Mouse (Mus musculus): ENCODE results near the gene Ccer2. TPM values are rescaled to one million over a fixed set of nuclear protein-coding genes. Genes with fewer than 3 reads are reported as not detected.

Gene Ccer2
- polyA plus RNA-seq, 2 experiments from 2014 or later = not detected

DNA sequence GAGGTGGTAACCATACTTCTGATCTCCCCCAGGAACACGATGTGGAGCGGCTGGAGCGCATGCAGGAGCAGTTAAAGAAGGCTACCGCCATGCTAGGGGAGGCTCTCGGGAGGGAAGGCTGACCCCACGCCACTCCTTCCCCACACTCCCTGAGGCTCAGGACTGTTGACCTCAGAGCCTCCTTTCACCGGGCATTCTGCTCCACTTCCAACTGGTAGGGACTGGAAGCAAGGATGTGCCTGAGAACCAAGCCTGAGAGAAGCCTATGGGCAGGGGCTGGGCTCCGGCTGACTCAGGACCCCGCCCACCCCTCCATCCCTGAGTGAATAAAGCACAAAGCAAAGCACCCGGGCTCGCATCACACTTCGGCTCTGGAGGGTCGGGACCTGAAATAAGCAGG lies 2.6 kb downstream of the Ccer2 start:
- ATAC-seq = no peak

DNA sequence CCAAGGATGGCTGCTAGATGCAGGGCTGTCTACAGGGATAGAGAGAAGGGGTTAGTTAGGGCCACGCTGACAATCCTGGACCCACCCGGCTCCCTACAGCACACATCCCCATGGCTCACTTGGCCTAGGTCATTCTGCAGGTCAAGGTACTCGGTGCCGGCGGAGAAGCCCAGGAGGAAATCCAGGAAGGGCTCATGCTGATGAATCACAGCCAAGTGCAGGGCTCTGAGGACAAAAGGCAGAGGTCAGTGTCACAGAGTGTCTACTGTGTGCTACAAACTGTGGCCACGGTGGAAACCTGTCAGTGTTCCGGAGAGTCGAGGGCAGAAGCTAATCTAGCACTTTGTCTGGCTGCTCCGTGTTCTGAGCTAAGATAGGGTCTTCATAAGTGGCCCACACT lies 5.9 kb downstream of the Ccer2 start:
- ATAC-seq = no peak

DNA sequence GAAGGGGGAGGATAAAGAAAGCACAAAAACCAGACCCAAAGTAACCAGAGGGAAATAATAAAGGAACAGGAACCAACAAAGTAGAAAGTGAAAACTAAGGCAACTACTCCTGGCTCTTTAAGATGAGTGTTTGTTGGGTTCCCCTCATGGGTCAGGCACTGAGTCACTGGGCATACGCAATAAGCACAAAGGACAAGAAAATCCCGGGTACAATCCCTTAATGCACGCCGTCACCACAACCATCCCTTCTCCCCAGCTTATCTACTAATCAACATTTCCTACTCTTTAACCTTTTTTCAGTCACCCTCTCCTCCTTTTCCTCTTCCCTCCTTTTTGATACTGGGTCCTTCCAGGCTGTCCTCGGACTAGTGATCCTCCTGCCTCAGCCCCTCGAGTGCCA lies 9.2 kb downstream of the Ccer2 start:
- ATAC-seq = no peak

DNA sequence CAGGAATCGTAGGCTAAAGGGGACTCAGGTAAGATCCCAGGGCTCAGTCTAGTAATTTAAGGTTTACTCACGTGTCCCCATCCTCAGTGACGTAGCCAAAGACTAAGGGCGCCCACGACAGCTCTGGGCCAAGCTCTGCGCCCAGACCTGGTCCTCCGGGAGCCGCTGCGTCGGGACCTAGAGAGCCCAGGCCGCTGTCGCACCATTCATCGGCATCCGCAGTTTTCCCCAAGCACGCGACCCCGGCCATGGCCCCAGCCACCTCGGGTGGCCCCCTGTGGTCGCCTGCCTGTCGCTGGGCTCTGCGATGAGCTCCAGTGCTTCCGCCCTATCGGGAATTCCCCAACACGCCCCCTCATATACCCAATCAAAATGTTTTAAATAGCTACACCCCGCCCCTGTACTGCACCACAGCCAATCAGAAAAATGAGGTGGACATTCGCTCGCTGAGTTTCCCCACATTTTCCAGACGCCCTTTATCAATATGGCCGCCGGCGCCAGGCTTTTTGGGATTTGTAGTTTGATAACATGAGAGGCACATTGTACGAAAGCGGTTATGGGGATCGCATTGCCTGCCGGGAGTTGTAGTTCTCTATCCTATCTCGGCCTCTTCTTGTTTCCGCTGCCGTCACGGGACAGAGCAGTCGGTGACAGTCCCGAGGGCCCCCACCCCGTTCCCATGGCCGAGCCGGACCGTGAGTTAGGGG lies 10.4 kb downstream of the Ccer2 start, which contains the start of gene Sirt2:
TSS of gene Sirt2 (plus strand) at position 563 of the 707 bp plus-strand sequence.
- ATAC-seq = peak; percentile 95

DNA sequence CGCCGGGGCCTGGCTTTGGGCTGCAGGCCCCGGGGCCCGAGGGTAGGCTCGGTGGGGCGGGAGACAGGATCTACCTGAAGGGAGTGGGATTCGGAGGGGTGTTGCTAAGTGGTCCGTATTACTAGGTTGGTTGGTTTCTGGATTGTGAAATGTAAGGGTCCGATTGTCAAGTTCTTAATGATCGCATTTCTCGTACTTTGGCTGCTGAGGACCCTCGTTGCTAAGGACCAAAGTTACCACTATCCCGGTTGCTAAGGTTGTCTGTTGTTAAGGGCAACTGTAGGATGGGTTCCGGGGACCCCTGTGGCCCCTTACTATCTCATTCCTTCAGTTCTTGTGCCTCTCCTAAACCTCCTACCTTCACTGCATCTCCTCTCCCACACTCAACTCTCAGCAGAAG lies 10.9 kb downstream of the Ccer2 start:
- no peak for ATAC-seq

DNA sequence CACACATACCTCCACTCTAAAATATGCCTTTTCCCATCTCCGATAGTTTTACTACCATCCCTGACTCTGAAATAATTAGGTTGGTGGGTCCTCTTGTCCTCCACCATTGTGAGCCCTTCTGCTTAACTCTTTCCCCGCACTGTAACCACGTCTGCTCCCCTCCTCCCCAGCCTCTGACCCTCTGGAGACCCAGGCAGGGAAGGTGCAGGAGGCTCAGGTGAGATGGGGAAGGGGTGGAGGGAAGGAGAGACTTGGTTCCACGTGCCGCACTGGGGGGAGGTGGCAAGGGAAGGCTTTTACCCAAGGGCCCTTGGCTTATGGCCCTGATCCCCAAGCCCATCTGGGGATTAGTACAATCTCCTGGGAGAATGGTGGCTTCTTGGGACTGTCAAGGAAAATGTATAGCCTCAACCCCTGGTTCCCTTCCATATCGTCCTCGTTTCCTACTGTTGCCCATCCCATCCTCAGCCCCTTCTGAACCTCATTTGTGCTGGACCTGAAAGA lies 11.5 kb downstream of the Ccer2 start, which contains the start of gene Nfkbib:
TSS of gene Nfkbib (minus strand) at position 51 of the 504 bp plus-strand sequence.
- ATAC-seq = no peak

DNA sequence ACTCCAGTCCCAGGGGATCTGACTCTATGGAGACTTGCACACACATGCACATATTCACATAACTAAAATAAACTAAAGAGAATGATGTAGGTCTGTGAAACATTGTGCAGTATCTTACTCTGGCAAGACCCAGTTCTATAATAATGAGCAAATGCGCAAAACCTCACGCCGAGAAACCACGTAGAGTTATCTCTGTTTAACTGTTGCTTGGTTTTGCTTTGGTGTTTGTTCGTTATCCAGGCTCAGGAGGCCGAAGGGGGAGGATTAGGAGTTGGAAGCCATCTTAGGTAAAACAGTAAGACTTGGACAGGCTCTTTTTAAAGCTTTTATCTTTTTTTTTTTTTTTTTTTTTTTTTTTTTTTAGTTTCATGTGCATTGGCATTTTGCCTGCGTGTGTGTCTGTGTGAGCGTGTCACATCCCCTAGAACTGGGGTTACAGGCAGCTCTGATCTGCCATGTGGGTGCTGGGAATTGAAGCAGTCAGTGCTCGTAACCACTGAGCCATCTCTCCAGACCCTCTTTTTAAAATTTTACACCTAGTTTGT lies 13.5 kb downstream of the Ccer2 start:
- ATAC-seq = no peak

DNA sequence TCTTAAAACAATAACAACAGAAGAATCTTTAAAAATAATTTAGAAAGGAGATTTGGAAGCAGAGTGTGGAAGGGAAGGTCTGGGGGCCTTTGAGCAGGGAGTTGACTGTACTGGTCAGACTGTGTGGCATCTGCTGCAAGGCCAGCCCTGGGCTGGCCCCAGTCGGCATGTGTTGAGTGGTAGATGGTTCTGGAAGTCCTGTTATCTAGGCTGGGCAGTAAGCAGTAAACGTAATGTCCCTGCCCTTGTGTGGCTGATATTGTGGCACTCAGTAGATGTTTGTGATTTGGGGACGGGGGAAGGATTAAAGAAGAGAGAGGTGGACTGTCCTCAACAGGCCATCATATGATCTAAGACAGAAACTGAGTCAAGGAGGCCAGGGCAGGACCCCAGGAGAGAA lies 14.3 kb downstream of the Ccer2 start:
- ATAC-seq = no peak

DNA sequence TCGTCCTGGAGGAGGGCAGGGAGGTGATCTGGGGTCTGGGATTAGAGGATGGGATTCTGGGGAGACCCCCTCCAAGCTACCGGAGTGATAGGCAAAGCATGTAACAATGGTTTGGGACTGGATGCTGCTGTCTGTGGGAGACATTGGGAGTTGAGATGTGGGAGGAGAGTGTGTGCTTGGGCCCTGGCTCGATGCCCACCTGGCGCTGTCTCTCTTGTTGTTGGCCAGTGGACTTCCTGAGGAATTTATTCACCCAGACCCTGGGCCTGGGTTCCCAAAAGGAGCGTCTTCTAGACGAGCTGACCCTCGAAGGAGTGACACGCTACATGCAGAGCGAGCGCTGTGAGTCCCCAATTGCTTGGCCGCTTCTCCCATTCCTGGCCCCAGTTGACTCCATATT lies 15.9 kb downstream of the Ccer2 start:
- no peak for ATAC-seq

DNA sequence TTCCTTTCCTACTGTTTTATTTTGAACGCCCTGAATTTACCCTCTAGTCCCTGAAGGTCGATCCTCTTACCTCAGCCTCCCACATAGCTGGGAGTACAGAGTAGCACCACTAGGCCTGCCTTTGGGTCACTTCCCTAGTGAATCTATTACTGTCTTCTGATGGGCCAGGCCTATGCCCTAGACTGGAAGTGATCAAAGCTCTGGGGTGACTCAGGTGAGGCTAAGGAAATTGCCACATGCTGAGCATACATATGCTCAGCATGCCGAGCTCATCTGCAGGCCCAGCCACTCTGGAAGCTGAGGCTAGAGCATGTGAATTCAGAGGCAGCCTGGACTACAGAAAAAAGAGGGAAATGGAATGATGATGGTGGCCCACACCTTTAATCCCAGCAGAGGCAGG lies 17.2 kb downstream of the Ccer2 start:
- ATAC-seq = no peak

DNA sequence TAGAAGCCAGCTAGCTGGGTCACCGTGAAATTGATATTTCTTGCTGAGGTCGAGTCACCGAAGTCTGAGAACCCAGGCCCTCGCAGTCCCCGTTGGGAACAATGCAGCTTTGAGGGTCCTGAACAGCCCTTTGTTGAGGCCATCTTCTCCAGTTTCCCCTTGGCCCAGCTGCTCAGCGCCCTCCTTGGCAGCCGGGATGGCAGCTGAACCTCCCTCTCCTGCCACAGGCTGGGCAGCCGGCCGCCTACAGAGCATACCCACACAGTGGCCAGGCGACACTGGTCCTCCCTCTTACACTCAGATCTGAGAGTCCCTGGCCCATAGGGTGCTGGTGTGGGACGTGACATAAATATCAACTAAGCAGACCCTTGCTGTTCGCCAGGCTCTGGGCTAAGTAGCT lies 18.2 kb downstream of the Ccer2 start:
- ATAC-seq = no peak

DNA sequence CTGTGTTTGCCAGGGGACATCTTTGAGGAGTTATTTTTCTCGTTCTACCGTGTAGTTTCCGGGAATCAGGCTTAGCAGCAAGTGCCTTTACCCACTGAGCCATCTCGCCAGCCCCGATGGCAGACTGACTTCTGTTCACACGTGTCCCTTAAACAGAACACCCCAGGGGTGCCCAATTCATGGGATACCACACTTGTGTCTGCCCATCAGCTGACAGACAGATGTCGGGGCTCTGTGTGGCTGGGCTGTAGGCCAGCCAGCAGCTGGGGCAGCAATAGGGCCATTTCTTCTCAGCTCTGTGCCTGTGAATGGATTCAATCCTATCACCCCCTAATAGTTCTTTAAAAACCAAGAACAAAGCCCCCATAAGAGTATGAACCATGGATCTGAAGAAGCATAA lies 19.2 kb downstream of the Ccer2 start:
- no peak for ATAC-seq

DNA sequence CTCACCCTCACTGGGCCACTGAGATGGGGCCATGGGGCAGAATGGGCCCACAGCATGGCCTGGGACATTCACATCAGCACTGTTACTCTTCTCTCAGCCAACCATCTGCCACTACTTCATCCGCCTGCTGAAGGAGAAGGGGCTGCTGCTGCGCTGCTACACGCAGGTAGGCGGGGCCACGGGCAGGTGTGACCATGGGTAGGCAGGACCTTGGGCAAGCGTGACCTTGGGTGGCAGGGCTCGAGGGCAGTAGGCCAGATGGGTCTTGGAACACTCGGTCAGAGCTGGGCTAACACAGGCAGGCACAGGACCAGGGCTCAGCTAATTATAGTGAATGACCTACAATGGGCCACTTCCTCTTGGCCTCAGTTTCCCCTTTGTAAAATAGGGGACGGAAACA lies 22.9 kb downstream of the Ccer2 start:
- no peak for ATAC-seq

DNA sequence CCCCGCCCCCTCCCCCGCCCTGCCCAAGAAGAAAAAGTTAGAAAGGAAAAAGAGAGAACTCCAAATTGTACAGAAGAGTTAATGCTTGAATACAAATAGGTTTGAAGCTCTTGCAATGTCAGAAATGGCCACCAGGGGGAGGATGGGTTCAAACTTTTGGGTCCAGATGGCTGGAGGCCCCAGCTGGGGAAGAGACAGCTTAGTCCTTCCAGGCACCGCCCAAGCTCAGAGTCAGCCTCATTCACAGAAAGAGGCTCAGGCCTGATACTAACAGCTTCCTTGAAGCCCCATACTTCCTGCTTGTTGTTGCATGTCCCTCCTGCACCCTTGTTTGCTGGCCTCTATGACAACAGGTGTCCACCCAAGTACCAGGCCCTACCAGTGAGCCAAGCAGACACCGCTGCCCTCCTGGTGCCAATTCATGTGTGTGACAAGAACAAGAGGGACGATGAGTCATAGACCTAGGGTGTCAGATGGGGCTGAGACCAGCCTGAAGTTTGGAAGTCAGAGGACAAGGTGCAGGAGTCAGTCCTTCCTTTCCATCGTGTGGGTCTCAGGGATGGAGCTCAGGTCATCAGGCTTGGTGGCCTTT lies 24.2 kb downstream of the Ccer2 start:
- peak; percentile 40 for ATAC-seq

DNA sequence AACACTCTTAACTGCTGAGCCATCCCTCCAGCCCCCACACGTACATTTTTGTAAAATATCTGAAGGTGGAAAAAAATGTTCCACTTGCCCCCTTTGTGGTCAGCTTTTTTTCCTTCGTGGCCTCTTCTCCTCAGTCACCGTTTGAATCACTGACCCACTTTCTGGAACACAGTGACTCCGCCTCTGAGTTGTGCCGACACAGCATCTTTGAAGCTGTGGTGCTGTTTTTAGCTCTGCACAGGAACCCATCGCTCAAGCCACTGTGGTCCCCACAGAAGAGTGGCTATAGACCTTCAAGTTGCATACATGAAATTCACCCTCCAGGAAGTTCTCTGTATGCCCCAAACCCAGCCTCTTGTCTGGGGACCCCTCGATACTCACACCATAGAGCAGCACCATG lies 24.9 kb downstream of the Ccer2 start:
- ATAC-seq = peak; percentile 49

DNA sequence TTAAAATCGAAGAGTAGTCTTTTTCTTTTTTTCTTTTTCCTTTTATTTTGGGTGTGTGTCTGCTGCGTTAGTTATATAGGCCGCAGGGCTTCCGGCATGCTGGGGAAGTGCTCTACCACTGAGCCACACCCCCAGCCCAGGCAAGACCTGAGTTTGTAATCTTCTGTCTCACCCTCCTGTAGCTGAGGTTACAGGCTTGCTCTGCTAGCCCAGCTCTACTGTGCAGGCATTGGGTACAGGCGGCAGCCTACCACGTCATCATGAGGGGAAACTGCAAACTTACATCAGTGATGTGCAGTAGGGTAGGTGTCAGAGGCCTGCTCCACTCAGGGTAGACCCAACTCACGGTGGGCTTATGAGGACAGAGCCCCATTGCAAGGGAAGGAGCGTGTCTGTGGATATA lies 25.3 kb downstream of the Ccer2 start:
- ATAC-seq = peak; percentile 90

DNA sequence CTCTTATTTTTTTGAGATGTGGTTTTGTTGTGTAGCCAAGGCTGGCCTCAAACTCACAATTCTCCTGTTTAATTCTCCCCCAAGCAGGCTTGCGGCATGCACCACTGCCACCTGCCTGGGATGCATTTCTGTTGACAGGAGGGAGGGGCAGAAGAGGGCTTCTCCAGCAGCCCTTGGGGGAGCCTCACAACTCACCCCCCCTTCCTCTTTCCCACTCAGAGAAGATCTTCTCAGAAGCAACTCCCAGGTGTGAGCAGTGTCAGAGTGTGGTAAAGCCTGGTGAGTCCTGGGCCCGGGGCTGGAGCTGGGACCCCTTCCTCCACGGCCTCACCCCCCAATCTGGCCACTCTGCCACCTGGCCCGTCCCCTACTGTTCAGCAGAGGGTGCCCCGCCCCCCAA lies 29.2 kb downstream of the Ccer2 start:
- ATAC-seq = no peak

DNA sequence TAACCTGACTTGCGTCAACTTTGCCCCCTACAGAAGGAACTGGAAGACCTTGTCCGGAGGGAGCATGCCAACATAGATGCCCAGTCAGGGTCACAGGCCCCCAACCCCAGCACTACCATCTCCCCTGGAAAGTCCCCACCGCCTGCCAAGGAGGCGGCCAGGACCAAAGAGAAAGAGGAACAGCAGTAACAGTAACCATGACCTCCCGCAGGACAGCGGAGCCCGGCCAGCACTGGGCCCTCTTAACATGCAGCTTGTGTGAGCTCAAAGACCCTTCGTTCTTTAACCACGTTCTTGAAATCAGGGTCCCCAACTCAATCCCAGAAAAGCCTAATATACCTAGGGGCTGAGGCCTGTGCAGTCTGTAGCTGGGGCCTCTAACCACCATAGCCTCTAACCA lies 31.9 kb downstream of the Ccer2 start:
- ATAC-seq = no peak

DNA sequence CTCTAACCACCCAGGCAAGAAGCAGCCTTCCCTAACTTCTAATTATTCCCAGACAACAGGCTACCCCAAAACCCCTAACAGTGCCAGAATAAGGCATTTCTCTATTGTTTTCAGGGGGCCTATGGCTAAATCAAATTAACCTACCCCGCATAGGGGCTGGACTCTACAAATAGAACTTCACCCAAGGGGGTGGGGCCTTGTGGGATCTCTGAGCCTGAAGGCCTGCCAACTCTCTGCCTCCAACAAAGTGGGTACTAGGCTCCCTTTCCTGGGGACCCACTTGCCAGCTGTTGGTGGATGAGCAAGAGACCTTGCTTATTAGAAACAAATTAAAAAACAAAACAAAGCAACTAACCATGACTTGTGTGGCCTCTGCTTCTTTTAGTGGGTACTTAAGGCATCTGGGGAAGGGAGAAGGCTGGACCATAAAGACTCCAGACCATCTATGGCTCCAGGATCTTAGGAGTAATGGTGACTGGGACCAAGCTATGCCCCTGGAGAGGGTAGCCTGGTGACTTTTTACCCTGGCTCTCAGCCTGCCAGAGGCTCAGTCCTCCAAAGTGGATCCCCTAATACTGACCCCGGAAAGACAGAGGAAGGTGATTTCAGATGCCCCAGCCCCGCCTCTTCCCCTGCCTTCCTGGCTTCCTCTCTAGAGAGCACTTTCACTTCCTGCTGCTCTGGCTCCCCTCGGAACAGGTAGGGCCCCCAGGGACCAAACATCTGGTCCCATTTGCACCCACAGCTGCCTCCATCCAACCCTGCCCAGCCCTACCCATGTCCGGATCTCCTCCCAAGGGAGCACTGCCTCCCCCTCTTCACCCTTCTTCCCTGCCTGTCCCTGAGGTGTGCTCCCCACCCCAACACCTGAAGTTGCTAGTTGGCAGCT lies 32.6 kb downstream of the Ccer2 start, which contains the start of gene Rinl:
TSS of gene Rinl (plus strand) at position 663 of the 889 bp plus-strand sequence.
- ATAC-seq = peak; percentile 83

DNA sequence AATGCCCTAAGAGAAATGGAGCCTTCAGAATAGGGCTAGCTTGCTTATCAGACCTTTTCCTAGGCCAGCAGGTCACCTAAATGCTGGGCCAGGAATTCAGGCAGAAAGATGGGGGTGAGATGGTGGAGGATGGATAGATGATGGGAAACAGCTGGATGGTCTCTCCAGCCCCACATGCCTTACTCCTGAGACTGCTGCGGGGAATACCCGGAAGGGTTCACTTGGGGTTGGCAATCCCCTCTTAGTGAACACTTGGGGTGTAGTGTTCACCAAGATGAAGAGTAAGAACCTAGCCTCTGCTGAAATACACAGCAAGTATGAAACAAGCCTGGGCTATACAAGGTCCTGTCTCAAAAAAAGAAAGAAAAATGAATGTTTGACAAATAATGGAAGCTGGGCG lies 33.3 kb downstream of the Ccer2 start:
- no peak for ATAC-seq

DNA sequence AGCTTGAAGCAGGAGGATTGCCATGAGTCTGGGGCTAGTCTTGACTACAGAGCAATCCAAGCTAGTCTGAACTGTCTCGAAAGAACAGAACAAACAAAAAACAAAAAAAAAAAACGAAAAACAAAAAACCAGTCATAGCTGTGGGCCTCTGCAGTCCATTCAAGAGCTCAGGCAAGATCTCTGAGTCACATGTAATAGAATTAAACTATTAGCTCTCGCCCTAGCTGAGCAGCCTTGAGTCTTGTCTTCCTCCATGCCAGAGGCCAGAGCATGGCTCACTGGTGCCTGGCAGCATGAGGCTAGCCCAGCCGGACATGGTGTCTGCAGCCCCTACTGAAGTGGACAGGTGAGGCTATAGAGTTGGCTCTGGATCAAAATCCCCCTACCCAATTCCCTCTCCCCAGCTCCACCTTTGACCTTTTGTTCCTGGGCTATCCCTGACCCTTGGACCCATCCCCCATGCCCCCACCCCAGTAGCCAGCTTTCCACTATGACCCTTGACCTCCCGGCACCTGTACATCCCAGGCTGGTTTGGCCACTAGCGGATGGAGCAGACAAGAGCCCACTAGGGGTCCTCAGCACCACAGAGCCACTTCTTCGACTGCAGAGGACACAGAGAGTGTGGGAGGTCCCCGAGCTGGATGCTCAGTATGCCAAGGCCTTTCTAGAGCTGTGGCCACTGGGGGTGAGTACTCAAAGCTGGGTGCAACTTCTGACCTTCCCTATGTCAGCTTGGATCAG lies 34.3 kb downstream of the Ccer2 start:
- no peak for ATAC-seq

DNA sequence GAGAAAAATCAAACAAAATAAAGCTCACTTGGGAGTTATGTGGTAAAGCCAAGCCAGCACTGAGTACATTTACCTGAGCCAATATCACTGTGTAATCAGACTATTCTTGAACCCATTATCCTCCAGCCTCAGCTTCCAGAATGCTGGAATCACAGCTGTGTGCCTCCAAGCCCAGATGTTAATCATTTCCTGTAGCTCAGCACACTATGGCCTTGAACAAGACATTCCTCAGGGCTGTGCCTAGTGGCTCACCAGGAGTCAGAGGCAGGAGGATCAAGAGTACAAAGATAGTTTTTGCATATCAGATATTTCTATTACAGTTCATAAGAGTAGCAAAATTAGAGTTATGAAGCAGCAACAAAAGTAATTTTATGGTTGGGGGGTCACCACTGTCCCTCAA lies 35.7 kb downstream of the Ccer2 start:
- no peak for ATAC-seq
